Mouse (Mus musculus) lung, postnatal 25 days (tissue): ENCODE results near the gene Fancl.

Experiments used
- DNase-seq: peaks from one replicate; pipeline ENCODE4 v3.0.0; 2022; ENCODE audit warnings: low spot score

The Fancl gene

DNA sequence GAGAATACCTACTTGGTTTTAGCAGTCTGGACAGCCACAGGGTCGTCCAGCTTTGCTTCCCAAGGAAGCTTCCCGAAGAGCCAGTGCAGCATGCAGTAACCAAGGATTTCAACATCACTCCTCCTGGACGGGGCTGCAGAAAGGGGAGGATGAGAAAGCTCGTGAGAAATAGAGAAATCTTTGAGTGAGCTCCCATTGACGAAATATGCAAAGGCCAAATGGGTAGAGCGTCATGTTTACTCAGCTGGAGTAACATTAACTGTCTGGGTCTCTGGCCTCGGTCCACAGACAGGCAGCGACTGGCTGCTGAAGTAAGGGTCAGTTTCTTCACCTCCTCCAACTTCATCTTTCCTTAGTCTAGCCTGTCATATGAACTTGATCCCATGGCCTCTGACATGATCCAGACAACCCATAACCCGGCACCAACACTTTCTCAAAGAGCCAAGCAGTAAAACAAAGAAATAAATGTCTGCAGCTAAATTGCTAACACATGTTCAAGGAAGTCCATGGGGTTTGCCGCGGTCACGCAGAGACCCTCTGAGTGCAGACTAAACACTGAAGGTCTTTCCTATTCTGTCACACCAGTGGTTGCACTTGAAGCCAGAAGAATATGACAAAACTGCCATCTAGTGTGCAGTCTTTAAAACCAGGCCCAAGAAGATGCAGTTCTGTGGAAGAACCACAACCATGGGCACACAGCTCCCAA, 104.0 kb downstream of the Fancl start:
- peak; percentile 7 for DNase-seq

- no peak for DNase-seq
These were observed 110.0 kb downstream of the Fancl start for GRCm38 (mm10) chr11:26495951-26496350.

- DNase-seq = no peak
These were observed 127.7 kb downstream of the Fancl start for GRCm38 (mm10) chr11:26513683-26514082.

- no peak for DNase-seq
These were observed 130.2 kb downstream of the Fancl start for GRCm38 (mm10) chr11:26516086-26516485.

DNA sequence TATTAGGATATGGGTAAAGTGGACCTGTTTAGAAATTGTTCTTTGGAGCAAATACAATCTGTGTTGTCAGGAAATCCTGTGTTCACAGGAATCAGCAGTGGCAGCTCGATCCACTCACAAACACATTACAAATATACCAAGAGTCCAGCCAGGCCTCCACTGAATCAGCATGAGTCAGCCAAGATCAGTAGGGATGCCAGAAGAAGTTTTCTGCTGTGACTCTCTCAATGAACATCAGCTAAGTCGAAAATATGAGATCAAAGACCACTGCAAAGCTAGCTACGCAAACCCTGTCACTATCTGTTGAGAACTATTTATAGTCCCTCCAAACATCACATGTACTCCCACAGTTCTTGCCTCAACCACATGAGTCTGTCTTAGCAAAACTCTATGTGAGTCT, 133.1 kb downstream of the Fancl start:
- DNase-seq = peak; percentile 1
